Mouse (Mus musculus) thymus, adult 2 months (tissue): ENCODE measurements around the gene Akap2.

Experiments
- CTCF ChIP-seq: fragments of 200-500 bp; IDR thresholded peaks from 2 replicates; pipeline ENCODE4 v1.5.1; 2012; ENCODE audit warnings: mild to moderate bottlenecking, control low read depth, low read length, moderate library complexity, borderline replicate concordance; ENCODE audit not compliant: control insufficient read depth, poor library complexity, insufficient read depth; ENCODE audit errors: extremely low read depth
- POLR2A ChIP-seq: fragments of 200-500 bp; IDR thresholded peaks from 2 replicates; pipeline ENCODE4 v1.6.1; 2012; ENCODE audit warnings: mild to moderate bottlenecking, low read length, control low read depth, moderate library complexity; ENCODE audit not compliant: control insufficient read depth, poor library complexity, insufficient read depth; ENCODE audit errors: extremely low read depth

GRCm38 (mm10) chr4:57860204-57860611 is 142.8 kb downstream of the Akap2 start:
- no peak for TF ChIP-seq CTCF
- TF ChIP-seq POLR2A, result no peak
